Mouse (Mus musculus): ENCODE results near the gene Tdrd12. TPM values are rescaled to one million over a fixed set of nuclear protein-coding genes. Genes with fewer than 3 reads are reported as not detected.

The Tdrd12 gene
- polyA plus RNA-seq (2012; rRNA removed): not detected in 2 replicates

DNA sequence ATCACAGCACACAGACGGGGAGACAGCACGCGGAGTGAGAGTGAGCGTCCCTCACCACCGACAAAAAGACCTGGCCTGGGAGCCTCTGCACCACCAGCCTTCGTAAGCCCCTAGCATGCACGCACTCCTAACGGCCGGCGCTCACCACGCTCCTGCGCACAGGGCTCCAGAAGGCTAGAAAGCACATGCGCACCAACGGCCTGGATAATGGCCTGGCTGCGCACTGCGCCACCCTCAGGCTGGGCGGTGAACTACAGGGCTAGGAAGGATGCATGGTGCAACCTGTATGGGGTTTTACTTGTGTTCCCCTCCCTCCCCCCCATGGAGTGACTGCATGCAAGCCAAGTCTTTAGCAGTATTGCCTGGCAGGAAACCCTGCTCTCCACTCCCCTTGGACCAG, at the start of gene Tdrd12:
Tdrd12 (minus strand) TSS at position 184 of the 400 bp plus-strand sequence.
- no peaks in the 10 kb centered on the region for H3K4me1 ChIP-seq (ENCODE audit: control insufficient read depth, insufficient read depth, insufficient read length)
- H3K27ac ChIP-seq (ENCODE audit: insufficient read depth, low read length): no peak within 1 kb of the TSS
- no peak within 1 kb of the TSS for H3K4me3 ChIP-seq (ENCODE audit: extremely low read depth, insufficient read depth, insufficient read length)
- DNase-seq (ENCODE audit: low read depth in 1 of 2, low spot score in 2 of 2): no peak
- no peak for TF ChIP-seq POLR2A (IDR thresholded peaks at IDR 0.05; ENCODE audit: low read depth, low read length)
- no peak for TF ChIP-seq CTCF (IDR thresholded peaks at IDR 0.05; ENCODE audit: extremely low read depth, insufficient read depth, insufficient read length, insufficient replicate concordance)
- WGBS: 96% methylated on average over 17 of the region's 17 CpGs
- no peaks in the 10 kb centered on the region for H3K27me3 ChIP-seq (ENCODE audit: control insufficient read depth, insufficient read depth, low read length)
- H3K36me3 ChIP-seq (ENCODE audit: control insufficient read depth, insufficient read depth, low read length): no peaks in the 10 kb centered on the region

GRCm38 (mm10) chr7:35586906-35587445, 49.4 kb upstream of the Tdrd12 start:
- no peak overlapping the region for H3K27ac ChIP-seq (ENCODE audit: insufficient read depth, low read length)
- TF ChIP-seq CTCF (IDR thresholded peaks at IDR 0.05; ENCODE audit: extremely low read depth, insufficient read depth, insufficient read length, insufficient replicate concordance) (no peak), POLR2A (IDR thresholded peaks at IDR 0.05; ENCODE audit: low read depth, low read length) (no peak)
- H3K36me3 ChIP-seq (ENCODE audit: control insufficient read depth, insufficient read depth, low read length): no peaks in the 10 kb centered on the region
- H3K4me3 ChIP-seq (ENCODE audit: extremely low read depth, insufficient read depth, insufficient read length): peak overlapping the region; percentile 86; the same call in 1 of the 2 replicates
- DNase-seq (ENCODE audit: low read depth in 1 of 2, low spot score in 2 of 2): no peak
- H3K27me3 ChIP-seq (ENCODE audit: control insufficient read depth, insufficient read depth, low read length): peaks cover 5% of the 10 kb centered on the region
- H3K4me1 ChIP-seq (ENCODE audit: control insufficient read depth, insufficient read depth, insufficient read length): peaks cover 3% of the 10 kb centered on the region; the same call in 1 of the 2 replicates
- WGBS: 50% methylated on average over 15 of the region's 15 CpGs

- H3K4me3 ChIP-seq (ENCODE audit: extremely low read depth, insufficient read depth, insufficient read length): peak within 1 kb of the TSS; percentile 86
- H3K36me3 ChIP-seq (ENCODE audit: control insufficient read depth, insufficient read depth, low read length): no peaks in the 10 kb centered on the region
- peaks cover 5% of the 10 kb centered on the region for H3K27me3 ChIP-seq (ENCODE audit: control insufficient read depth, insufficient read depth, low read length)
- H3K27ac ChIP-seq (ENCODE audit: insufficient read depth, low read length): peak within 1 kb of the TSS; percentile 40; the same call in 1 of the 2 replicates
- peak; percentile 91 to 92 for DNase-seq (ENCODE audit: low read depth in 1 of 2, low spot score in 2 of 2)
- peaks cover 3% of the 10 kb centered on the region; the same call in 1 of the 2 replicates for H3K4me1 ChIP-seq (ENCODE audit: control insufficient read depth, insufficient read depth, insufficient read length)
- WGBS: under 1% methylated on average over 48 of the region's 49 CpGs
- peak; percentile 13; the same call in 1 of the 2 replicates for TF ChIP-seq POLR2A (IDR thresholded peaks at IDR 0.05; ENCODE audit: low read depth, low read length)
- no peak for TF ChIP-seq CTCF (IDR thresholded peaks at IDR 0.05; ENCODE audit: extremely low read depth, insufficient read depth, insufficient read length, insufficient replicate concordance)
These were observed 48.7 kb upstream of the Tdrd12 start, which contains the start of gene Ankrd27 for GRCm38 (mm10) chr7:35586055-35586905. Ankrd27 (plus strand) TSS chr7:35586244.

GRCm38 (mm10) chr7:35585191-35586054, 47.9 kb upstream of the Tdrd12 start, which contains the start of gene Rgs9bp:
Rgs9bp (minus strand) TSS chr7:35585582.
- TF ChIP-seq CTCF (IDR thresholded peaks at IDR 0.05; ENCODE audit: extremely low read depth, insufficient read depth, insufficient read length, insufficient replicate concordance) (no peak), POLR2A (IDR thresholded peaks at IDR 0.05; ENCODE audit: low read depth, low read length) (no peak)
- DNase-seq (ENCODE audit: low read depth in 1 of 2, low spot score in 2 of 2): peak in 1 of 2 experiments; percentile 24
- under 1% methylated on average over 45 of the region's 45 CpGs for WGBS
- Histone ChIP-seq H3K4me1 (ENCODE audit: control insufficient read depth, insufficient read depth, insufficient read length) (peaks cover 3% of the 10 kb centered on the region; the same call in 1 of the 2 replicates), H3K36me3 (ENCODE audit: control insufficient read depth, insufficient read depth, low read length) (no peaks in the 10 kb centered on the region), H3K4me3 (ENCODE audit: extremely low read depth, insufficient read depth, insufficient read length) (peak within 1 kb of the TSS; percentile 86), H3K27ac (ENCODE audit: insufficient read depth, low read length) (peak within 1 kb of the TSS; percentile 40; the same call in 1 of the 2 replicates), H3K27me3 (ENCODE audit: control insufficient read depth, insufficient read depth, low read length) (peaks cover 5% of the 10 kb centered on the region)

GRCm38 (mm10) chr7:35584786-35585190, 47.2 kb upstream of the Tdrd12 start:
- peak in 1 of 2 experiments; percentile 22 for DNase-seq (ENCODE audit: low read depth in 1 of 2, low spot score in 2 of 2)
- WGBS: under 1% methylated on average over 50 of the region's 50 CpGs
- H3K27ac ChIP-seq (ENCODE audit: insufficient read depth, low read length): no peak overlapping the region
- TF ChIP-seq POLR2A (IDR thresholded peaks at IDR 0.05; ENCODE audit: low read depth, low read length) (no peak), CTCF (IDR thresholded peaks at IDR 0.05; ENCODE audit: extremely low read depth, insufficient read depth, insufficient read length, insufficient replicate concordance) (no peak)
- peaks cover 3% of the 10 kb centered on the region; the same call in 1 of the 2 replicates for H3K4me1 ChIP-seq (ENCODE audit: control insufficient read depth, insufficient read depth, insufficient read length)
- no peaks in the 10 kb centered on the region for H3K36me3 ChIP-seq (ENCODE audit: control insufficient read depth, insufficient read depth, low read length)
- peaks cover 5% of the 10 kb centered on the region for H3K27me3 ChIP-seq (ENCODE audit: control insufficient read depth, insufficient read depth, low read length)
- H3K4me3 ChIP-seq (ENCODE audit: extremely low read depth, insufficient read depth, insufficient read length): peak overlapping the region; percentile 75
